Mouse (Mus musculus): ENCODE results near the gene Swap70. TPM values are rescaled to one million over a fixed set of nuclear protein-coding genes. Genes with fewer than 3 reads are reported as not detected.

Swap70 gene
- polyA plus RNA-seq, 1 experiment from 2014 or later = 10.7 TPM

DNA sequence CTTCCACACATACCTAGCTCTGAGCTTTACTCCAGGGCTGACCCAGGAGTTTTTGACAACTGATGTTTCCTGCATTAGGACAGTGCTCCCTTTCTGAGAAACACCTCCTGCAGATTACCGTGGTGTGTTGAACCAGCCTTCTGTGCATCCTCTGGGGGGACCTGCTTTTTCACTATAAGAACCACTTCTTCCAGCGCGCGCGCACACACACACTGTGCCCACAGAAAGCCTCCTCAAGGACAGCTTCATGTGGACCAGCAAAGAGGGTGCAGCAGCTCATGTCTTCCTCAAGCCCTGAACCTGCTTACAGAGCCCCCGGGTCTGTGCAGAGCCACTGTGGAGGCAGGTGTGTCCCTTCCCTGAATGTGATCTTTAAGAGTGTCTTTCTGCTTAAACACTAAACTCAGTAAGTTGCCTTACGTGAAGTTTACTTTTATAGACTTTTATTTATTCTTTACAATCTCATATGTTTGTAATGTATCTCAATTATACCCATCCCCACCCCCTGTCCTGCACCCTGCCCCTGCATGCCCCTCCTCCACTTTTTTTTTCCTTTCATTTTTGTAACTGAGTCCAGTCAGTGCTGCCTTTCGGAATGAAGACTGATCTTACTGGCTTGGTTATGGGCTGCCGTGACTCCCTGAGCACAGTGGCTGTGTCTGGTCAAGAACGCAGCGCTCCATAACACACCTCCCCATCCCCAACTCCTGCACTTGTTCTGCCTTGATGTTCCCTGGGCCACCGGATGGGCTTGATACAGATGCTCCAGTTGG lies 63.8 kb downstream of the Swap70 start:
- Histone ChIP-seq H3K27ac (replicated peaks) (no peak overlapping the region), H3K4me1 (replicated peaks; ENCODE audit: control insufficient read depth, insufficient read depth) (peaks cover 2% of the 10 kb centered on the region; the same call in 1 of the 2 replicates), H3K36me3 (ENCODE audit: control insufficient read depth, insufficient read depth, low read length) (peaks cover 9% of the 10 kb centered on the region; the same call in 1 of the 2 replicates), H3K4me2 (replicated peaks; ENCODE audit: low read depth) (no peak overlapping the region), H3K9me3 (ENCODE audit: control insufficient read depth, low read length) (no peaks in the 10 kb centered on the region), H3K27me3 (ENCODE audit: control insufficient read depth, insufficient read depth, low read length) (no peaks in the 10 kb centered on the region), H3K4me3 (ENCODE audit: low read depth, low read length) (no peak overlapping the region), H3K9ac (ENCODE audit: low read length) (no peak overlapping the region)
- DNase-seq (ENCODE audit: low spot score) (no peak), ATAC-seq (ENCODE audit: low FRiP score, low TSS enrichment) (no peak)
- WGBS = 90% methylated on average over 12 of the region's 12 CpGs
- no peak for TF ChIP-seq CTCF (IDR thresholded peaks at IDR 0.05; ENCODE audit: low read depth)
- TF ChIP-seq EP300 (optimal IDR thresholded peaks at IDR 0.05) = no peak

DNA sequence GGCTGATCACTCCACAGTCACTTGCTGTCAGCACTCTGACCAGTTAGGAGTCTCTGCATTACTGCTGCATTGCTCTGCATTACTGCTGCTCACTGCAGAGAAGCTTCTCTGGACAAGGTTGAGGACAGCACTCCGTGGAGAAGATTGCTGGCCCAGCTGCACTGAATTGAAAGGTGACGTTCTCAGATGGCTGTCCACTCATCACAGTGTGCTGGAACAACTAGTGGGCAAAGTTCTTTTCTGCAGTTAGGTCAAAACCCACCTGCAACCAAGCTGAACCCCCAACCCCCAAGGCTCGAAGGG lies 64.3 kb downstream of the Swap70 start:
- DNase-seq (ENCODE audit: low spot score) = no peak
- Histone ChIP-seq H3K4me2 (replicated peaks; ENCODE audit: low read depth) (no peak overlapping the region), H3K27ac (replicated peaks) (no peak overlapping the region), H3K9ac (ENCODE audit: low read length) (no peak overlapping the region), H3K9me3 (ENCODE audit: control insufficient read depth, low read length) (no peaks in the 10 kb centered on the region), H3K4me1 (replicated peaks; ENCODE audit: control insufficient read depth, insufficient read depth) (peaks cover 2% of the 10 kb centered on the region; the same call in 1 of the 2 replicates), H3K36me3 (ENCODE audit: control insufficient read depth, insufficient read depth, low read length) (peaks cover 8% of the 10 kb centered on the region; the same call in 1 of the 2 replicates), H3K27me3 (ENCODE audit: control insufficient read depth, insufficient read depth, low read length) (no peaks in the 10 kb centered on the region), H3K4me3 (ENCODE audit: low read depth, low read length) (no peak overlapping the region)
- ATAC-seq (ENCODE audit: low FRiP score, low TSS enrichment) = no peak
- TF ChIP-seq CTCF (IDR thresholded peaks at IDR 0.05; ENCODE audit: low read depth) (no peak), EP300 (optimal IDR thresholded peaks at IDR 0.05) (no peak)
- 75% methylated on average over 3 of the region's 3 CpGs for WGBS

DNA sequence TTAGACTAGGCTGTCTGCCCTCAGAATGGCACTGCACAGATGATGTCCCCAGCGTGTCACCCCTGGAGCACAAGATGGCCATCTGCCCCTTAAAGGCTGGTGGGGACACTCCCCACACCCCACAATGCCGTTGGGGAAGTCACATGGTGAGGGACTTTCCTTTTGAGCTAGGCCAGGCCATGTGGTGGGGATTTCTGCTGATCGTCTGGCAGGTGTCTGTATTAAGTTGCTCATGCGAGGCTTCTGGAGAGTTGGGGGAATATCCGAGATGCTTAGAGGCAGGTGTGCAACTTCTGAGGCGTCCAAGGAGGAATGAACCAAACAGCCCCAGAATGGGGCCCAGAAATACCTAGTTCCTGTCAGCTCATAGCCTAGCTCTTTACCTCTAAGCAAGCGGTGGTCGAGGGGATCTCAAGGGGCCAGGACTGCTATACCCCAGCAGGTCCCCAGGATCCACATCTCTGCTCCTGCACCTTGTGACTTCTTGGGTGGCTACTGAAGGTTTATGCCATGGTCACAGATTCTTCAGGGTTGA lies 64.8 kb downstream of the Swap70 start:
- Histone ChIP-seq H3K27me3 (ENCODE audit: control insufficient read depth, insufficient read depth, low read length) (no peaks in the 10 kb centered on the region), H3K9me3 (ENCODE audit: control insufficient read depth, low read length) (no peaks in the 10 kb centered on the region), H3K36me3 (ENCODE audit: control insufficient read depth, insufficient read depth, low read length) (peaks cover 5% of the 10 kb centered on the region; the same call in 1 of the 2 replicates), H3K4me3 (ENCODE audit: low read depth, low read length) (no peak overlapping the region), H3K9ac (ENCODE audit: low read length) (no peak overlapping the region), H3K27ac (replicated peaks) (no peak overlapping the region), H3K4me2 (replicated peaks; ENCODE audit: low read depth) (no peak overlapping the region), H3K4me1 (replicated peaks; ENCODE audit: control insufficient read depth, insufficient read depth) (peaks cover 2% of the 10 kb centered on the region; the same call in 1 of the 2 replicates)
- DNase-seq (ENCODE audit: low spot score) = no peak
- TF ChIP-seq EP300 (optimal IDR thresholded peaks at IDR 0.05) = no peak
- TF ChIP-seq CTCF (IDR thresholded peaks at IDR 0.05; ENCODE audit: low read depth) = no peak
- WGBS = 80% methylated on average over 8 of the region's 8 CpGs
- no peak for ATAC-seq (ENCODE audit: low FRiP score, low TSS enrichment)

DNA sequence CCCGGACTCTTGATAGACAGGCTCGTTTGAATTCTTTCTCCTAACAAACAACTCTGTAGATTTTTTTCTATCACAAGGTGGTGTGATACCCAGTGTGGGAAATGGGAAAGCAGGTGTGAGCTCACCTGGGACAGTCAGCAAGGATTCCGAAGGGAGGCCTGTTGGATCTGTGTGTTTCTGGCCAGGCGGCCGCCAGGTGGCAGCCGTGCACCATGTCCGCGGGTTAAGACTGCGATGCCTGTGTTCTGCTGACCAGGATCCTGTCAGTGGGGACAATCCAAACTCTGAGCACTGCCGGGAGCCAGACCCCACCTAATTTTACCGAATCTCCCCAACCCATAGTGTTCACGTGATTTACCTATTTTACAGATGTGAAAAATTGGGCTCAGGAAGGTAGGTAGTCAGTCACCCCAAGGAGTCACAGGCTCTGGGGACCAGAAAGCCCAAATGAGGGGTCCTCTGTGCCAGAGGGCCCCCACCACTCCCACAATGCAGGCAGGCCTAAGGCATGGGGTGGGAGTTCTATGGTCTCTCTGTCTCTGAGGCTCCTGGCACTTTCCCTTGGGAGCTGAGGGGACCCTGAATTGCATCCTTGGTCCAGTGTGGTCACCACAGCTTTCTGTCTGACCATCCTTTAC lies 65.4 kb downstream of the Swap70 start:
- peak; percentile 95 for TF ChIP-seq CTCF (IDR thresholded peaks at IDR 0.05; ENCODE audit: low read depth)
- TF ChIP-seq EP300 (optimal IDR thresholded peaks at IDR 0.05) = no peak
- H3K4me2 ChIP-seq (replicated peaks; ENCODE audit: low read depth) = no peak overlapping the region
- H3K4me3 ChIP-seq (ENCODE audit: low read depth, low read length) = no peak overlapping the region
- DNase-seq (ENCODE audit: low spot score) = peak; percentile 90
- 7% methylated on average over 12 of the region's 12 CpGs for WGBS
- H3K27me3 ChIP-seq (ENCODE audit: control insufficient read depth, insufficient read depth, low read length) = no peaks in the 10 kb centered on the region
- H3K9ac ChIP-seq (ENCODE audit: low read length) = peak overlapping the region; percentile 8; the same call in 1 of the 2 replicates
- H3K36me3 ChIP-seq (ENCODE audit: control insufficient read depth, insufficient read depth, low read length) = 0 out of 2 replicates have a peak, but pooled peaks cover 5% of the 10 kb centered on the region
- ATAC-seq (ENCODE audit: low FRiP score, low TSS enrichment) = peak; percentile 57; the same call in 1 of the 2 replicates
- H3K9me3 ChIP-seq (ENCODE audit: control insufficient read depth, low read length) = no peaks in the 10 kb centered on the region
- H3K27ac ChIP-seq (replicated peaks) = no peak overlapping the region
- peaks cover 2% of the 10 kb centered on the region; the same call in 1 of the 2 replicates for H3K4me1 ChIP-seq (replicated peaks; ENCODE audit: control insufficient read depth, insufficient read depth)

DNA sequence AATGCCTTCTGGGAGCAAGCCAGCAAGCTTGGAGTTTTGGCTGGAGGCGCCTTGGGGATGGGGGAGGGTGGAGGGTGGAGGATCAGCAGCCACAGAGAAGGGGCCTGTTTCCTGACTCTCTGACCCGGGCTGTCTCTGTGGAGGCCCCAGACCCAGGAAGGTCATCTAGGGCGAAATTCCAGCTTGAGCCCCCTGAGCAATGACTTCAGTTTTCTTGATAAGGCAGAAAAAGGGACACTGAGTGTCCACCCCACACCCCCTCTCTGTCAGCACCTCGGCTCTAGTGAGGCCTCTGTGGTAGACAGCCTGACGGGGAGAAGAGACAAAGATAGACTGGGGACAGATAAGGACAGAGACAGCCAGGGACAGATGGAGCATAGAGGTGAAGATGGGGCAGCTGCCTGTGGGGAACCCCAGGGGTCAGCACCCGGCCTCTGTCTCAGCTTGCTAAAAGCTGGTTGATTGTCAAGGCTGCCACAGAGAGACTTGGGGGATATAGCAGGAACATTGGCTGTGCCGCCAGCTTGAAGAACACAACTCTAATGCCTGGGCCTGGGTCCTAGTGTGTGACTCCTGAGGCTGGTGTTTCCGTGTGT lies 66.1 kb downstream of the Swap70 start:
- H3K9me3 ChIP-seq (ENCODE audit: control insufficient read depth, low read length) = no peaks in the 10 kb centered on the region
- DNase-seq (ENCODE audit: low spot score) = no peak
- TF ChIP-seq CTCF (IDR thresholded peaks at IDR 0.05; ENCODE audit: low read depth) (no peak), EP300 (optimal IDR thresholded peaks at IDR 0.05) (no peak)
- H3K27me3 ChIP-seq (ENCODE audit: control insufficient read depth, insufficient read depth, low read length) = no peaks in the 10 kb centered on the region
- H3K4me2 ChIP-seq (replicated peaks; ENCODE audit: low read depth) = no peak overlapping the region
- H3K9ac ChIP-seq (ENCODE audit: low read length) = peak overlapping the region; percentile 8; the same call in 1 of the 2 replicates
- peaks cover 2% of the 10 kb centered on the region; the same call in 1 of the 2 replicates for H3K4me1 ChIP-seq (replicated peaks; ENCODE audit: control insufficient read depth, insufficient read depth)
- WGBS = 67% methylated on average over 8 of the region's 8 CpGs
- no peak overlapping the region for H3K4me3 ChIP-seq (ENCODE audit: low read depth, low read length)
- ATAC-seq (ENCODE audit: low FRiP score, low TSS enrichment) = no peak; the same call in 1 of the 2 replicates
- H3K36me3 ChIP-seq (ENCODE audit: control insufficient read depth, insufficient read depth, low read length) = no peaks in the 10 kb centered on the region
- H3K27ac ChIP-seq (replicated peaks) = peak overlapping the region; percentile 87

Measured in stomach, postnatal 0 days (tissue).